ENCODE assay signal across 7 mouse cellular contexts in the genomic region with DNA sequence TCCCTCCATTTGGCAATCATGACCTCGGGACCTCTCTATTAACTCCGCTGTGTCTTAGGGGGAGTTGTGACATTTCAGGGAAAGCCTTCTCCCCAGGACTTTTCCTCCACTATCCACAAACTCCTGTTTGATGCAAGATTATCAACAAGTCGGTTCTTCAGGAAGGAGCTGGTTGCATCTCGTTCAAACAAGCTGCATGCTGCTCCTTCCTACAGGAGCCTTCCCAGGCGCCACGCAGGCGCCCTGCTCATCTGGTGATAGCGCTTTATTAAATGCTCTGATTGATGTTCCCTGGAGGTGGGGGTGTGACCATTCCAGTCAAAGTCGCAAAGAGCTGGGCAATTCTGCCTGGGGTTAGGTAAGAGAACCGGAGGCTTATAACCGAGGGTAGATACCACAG. TPM values are rescaled to one million over a fixed set of nuclear protein-coding genes. Genes with fewer than 3 reads are reported as not detected.
DNase-seq lines count a peak whose midpoint lies in the region; ATAC-seq and TF ChIP-seq lines count a peak whose summit lies in the region.

No protein-coding gene starts in this region.

- WGBS in forebrain, postnatal 0 days: 11% methylated on average over 11 of the region's 11 CpGs
- WGBS in liver, embryonic 12.5 days (ENCODE audit: insufficient replicate concordance): 8% methylated on average over 11 of the region's 11 CpGs

- H3K27me3 ChIP-seq in forebrain, postnatal 0 days (ENCODE audit: insufficient read depth, low read length): peaks cover 23% of the 10 kb centered on the region
- peaks cover 61% of the 10 kb centered on the region for H3K27me3 ChIP-seq in liver, embryonic 12.5 days (replicated peaks)

- H3K4me2 ChIP-seq in forebrain, postnatal 0 days (ENCODE audit: low read depth): peak overlapping the region; percentile 95
- H3K4me2 ChIP-seq in liver, embryonic 12.5 days: peak overlapping the region; percentile 59

- H3K27ac ChIP-seq in forebrain, postnatal 0 days (ENCODE audit: low read depth, low read length): no peak overlapping the region
- no peak overlapping the region for H3K27ac ChIP-seq in liver, embryonic 12.5 days

- H3K4me1 ChIP-seq in forebrain, postnatal 0 days (ENCODE audit: insufficient read depth): no peaks in the 10 kb centered on the region
- H3K4me1 ChIP-seq in liver, embryonic 12.5 days: no peaks in the 10 kb centered on the region

- no peaks in the 10 kb centered on the region for H3K36me3 ChIP-seq in forebrain, postnatal 0 days (ENCODE audit: insufficient read depth)
- H3K36me3 ChIP-seq in liver, embryonic 12.5 days: no peaks in the 10 kb centered on the region

- H3K9me3 ChIP-seq in forebrain, postnatal 0 days (ENCODE audit: low read length): no peaks in the 10 kb centered on the region
- H3K9me3 ChIP-seq in liver, embryonic 12.5 days (replicated peaks): no peaks in the 10 kb centered on the region

- H3K9ac ChIP-seq in forebrain, postnatal 0 days: peak overlapping the region; percentile 59; the same call in 1 of the 2 replicates
- no peak overlapping the region for H3K9ac ChIP-seq in liver, embryonic 12.5 days

- ATAC-seq in forebrain, postnatal 0 days: peak; percentile 42; the same call in 1 of the 2 replicates
- no peak for ATAC-seq in liver, embryonic 12.5 days
- no peak for ATAC-seq in CD4-positive, CD25-positive, alpha-beta regulatory T cell, adult 4 months

- H3K4me3 ChIP-seq in forebrain, postnatal 0 days (ENCODE audit: low read depth, low read length): peak overlapping the region; percentile 70
- H3K4me3 ChIP-seq in liver, embryonic 12.5 days: peak overlapping the region; percentile 50; the same call in 1 of the 2 replicates

- no peak for TF ChIP-seq CTCF in forebrain, postnatal 0 days (IDR thresholded peaks at IDR 0.05; ENCODE audit: low read depth)

- peak; percentile 22 for DNase-seq in retina, embryonic 14.5 days (ENCODE audit: low spot score)
- DNase-seq in retina, postnatal 1 day: no peak
- DNase-seq in forebrain, postnatal 0 days: peak; percentile 20
- DNase-seq in urinary bladder, postnatal 10 days (ENCODE audit: low spot score): no peak
- DNase-seq in spleen, adult 18-20 months: no peak

RNA-seq across cellular contexts. Expression of a gene that starts 1.1 kb away (rescaled TPM):
- total RNA-seq in forebrain, postnatal 0 days (2014; rRNA removed): 0.67 and 1.5 TPM in 2 replicates
- 0.69 and 0.72 TPM in 2 replicates for polyA plus RNA-seq in forebrain, postnatal 0 days (2015; fragmentation: Nextera tagmentation; extraction: Ambion mirVana)
- not detected in 2 replicates for polyA plus RNA-seq in liver, embryonic 12.5 days (2016; fragmentation: Nextera tagmentation; extraction: Ambion mirVana)
- not detected for polyA plus RNA-seq in CD4-positive, CD25-positive, alpha-beta regulatory T cell, adult 4 months (2017; shearing (Covaris generic))

Comparison
In these comparisons a context has a peak if more than half of its experiments do, and no peak if none do; other contexts are left out.
1. DNase-seq: peak in retina, embryonic 14.5 days (single experiment) and forebrain, postnatal 0 days (single experiment); none in retina, postnatal 1 day (single experiment), urinary bladder, postnatal 10 days (single experiment) and spleen, adult 18-20 months (0 of 2).